In the genomic region with DNA sequence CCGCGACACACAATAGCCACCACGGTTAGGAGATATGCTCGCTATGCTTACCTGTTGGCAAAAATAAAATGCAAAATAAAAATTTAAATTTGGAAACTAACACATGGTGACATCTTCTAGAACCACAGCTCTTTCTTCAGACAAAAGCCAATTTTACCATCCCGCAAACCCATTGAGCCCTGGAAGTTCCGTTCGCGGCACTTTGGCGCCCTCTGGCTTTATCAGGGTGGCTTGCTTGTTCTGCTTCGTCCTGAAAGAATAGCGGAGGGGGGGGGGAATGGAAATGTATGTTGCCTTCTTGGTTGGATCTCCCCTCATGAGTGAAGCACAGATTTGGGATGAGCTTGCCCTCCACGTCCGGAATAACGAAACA, we compare ENCODE assay signal across 9 mouse cellular contexts. TPM values are rescaled to one million over a fixed set of nuclear protein-coding genes. Genes with fewer than 3 reads are reported as not detected.
DNase-seq lines count a peak whose midpoint lies in the region; ATAC-seq lines count a peak whose summit lies in the region.
"Had no signal": no experiment of that assay in that cellular context is flagged by ENCODE, and none has a peak within 500 bp of the region (broad histone marks: within the 10 kb centered on the region; RNA-seq: fewer than 3 reads in every experiment).

No protein-coding gene starts in this region.

- intact Hi-C loops in heart, postnatal 25 days (cut with DNase I), result loop anchor here (2.0 to 5.0 kb wide), 2 partner anchors 367 to 826 kb away; no protein-coding TSS in a partner anchor

- peak overlapping the region; percentile 100 for H3K27ac ChIP-seq in forebrain, embryonic 15.5 days (replicated peaks)
- peak overlapping the region; percentile 99 for H3K27ac ChIP-seq in neural tube, embryonic 15.5 days (replicated peaks)

- DNase-seq in CD8-positive naive resting alpha-beta T cell, adult 2 months (ENCODE audit: low read depth in 2 of 2, low spot score in 2 of 2), result peak; percentile 73 to 83
- DNase-seq in c-Kit-positive CD71-positive TER-119-positive erythroid progenitor cells, embryonic 14.5 days (ENCODE audit: low spot score), result peak; percentile 16
- DNase-seq in heart, postnatal 25 days (ENCODE audit: low spot score), result peak; percentile 43
- DNase-seq in layer of hippocampus, adult 11-12 months (ENCODE audit: low spot score), result peak; percentile 92
- peak; percentile 76 to 81 for DNase-seq in lung, adult 18-20 months
- DNase-seq in testis, postnatal 10 days (ENCODE audit: low spot score), result peak; percentile 90

- H3K9me3 ChIP-seq in forebrain, embryonic 15.5 days, result no peaks in the 10 kb centered on the region
- no peaks in the 10 kb centered on the region for H3K9me3 ChIP-seq in neural tube, embryonic 15.5 days (replicated peaks)

- peak overlapping the region; percentile 100 for H3K9ac ChIP-seq in forebrain, embryonic 15.5 days (replicated peaks)
- peak overlapping the region; percentile 99 for H3K9ac ChIP-seq in neural tube, embryonic 15.5 days (replicated peaks)

- H3K4me3 ChIP-seq in forebrain, embryonic 15.5 days, result peak overlapping the region; percentile 99
- peak overlapping the region; percentile 86 for H3K4me3 ChIP-seq in neural tube, embryonic 15.5 days (replicated peaks)
- H3K4me3 ChIP-seq: erythroblast, embryonic 14.5 days had no signal

- ATAC-seq in forebrain, embryonic 15.5 days (replicated peaks), result peak; percentile 39
- ATAC-seq in neural tube, embryonic 15.5 days (ENCODE audit: low FRiP score), result peak; percentile 49

- H3K27me3 ChIP-seq in forebrain, embryonic 15.5 days, result no peaks in the 10 kb centered on the region
- no peaks in the 10 kb centered on the region for H3K27me3 ChIP-seq in neural tube, embryonic 15.5 days (replicated peaks)

- WGBS in forebrain, embryonic 15.5 days, result under 1% methylated on average over 14 of the region's 14 CpGs
- under 1% methylated on average over 14 of the region's 14 CpGs for WGBS in neural tube, embryonic 15.5 days

- peaks cover 36% of the 10 kb centered on the region for H3K4me1 ChIP-seq in forebrain, embryonic 15.5 days
- peaks cover 23% of the 10 kb centered on the region for H3K4me1 ChIP-seq in neural tube, embryonic 15.5 days

- H3K4me2 ChIP-seq in forebrain, embryonic 15.5 days (replicated peaks), result peak overlapping the region; percentile 62
- peak overlapping the region; percentile 80 for H3K4me2 ChIP-seq in neural tube, embryonic 15.5 days

- H3K36me3 ChIP-seq in forebrain, embryonic 15.5 days, result no peaks in the 10 kb centered on the region
- H3K36me3 ChIP-seq in neural tube, embryonic 15.5 days, result no peaks in the 10 kb centered on the region

RNA-seq across cellular contexts. Expression of a gene that starts 1.2 kb away (rescaled TPM):
- 309 and 350 TPM in 2 replicates for polyA plus RNA-seq in forebrain, embryonic 15.5 days (2015; fragmentation: Nextera tagmentation; extraction: Ambion mirVana)
- 1 to 10 TPM; 2.3 to 2.4 TPM for total RNA-seq in heart, postnatal 25 days (2021)
- polyA plus RNA-seq in neural tube, embryonic 15.5 days (2015; fragmentation: Nextera tagmentation; extraction: Ambion mirVana), result 215 and 360 TPM in 2 replicates

Comparison
In these comparisons a context has a peak if more than half of its experiments do, and no peak if none do; other contexts are left out.
1. Peak in every context shown above with its lines: DNase-seq, ATAC-seq, H3K4me3 ChIP-seq and H3K27ac ChIP-seq.
2. DNase-seq: peak in every context shown above with its lines; median percentile 92 in layer of hippocampus, adult 11-12 months; 90 in testis, postnatal 10 days; 78 in lung, adult 18-20 months; 78 in CD8-positive naive resting alpha-beta T cell, adult 2 months; 43 in heart, postnatal 25 days; 16 in c-Kit-positive CD71-positive TER-119-positive erythroid progenitor cells, embryonic 14.5 days.